Mouse (Mus musculus): ENCODE results near the gene Csad. TPM values are rescaled to one million over a fixed set of nuclear protein-coding genes. Genes with fewer than 3 reads are reported as not detected.
"Not testable (repeated sequence)": the region's sequence is repeated elsewhere in the genome, so short reads cannot be mapped to it uniquely, and the experiment has no call there.

Gene Csad
- polyA plus RNA-seq, 1 experiment from 2014 or later, result 112 TPM

- Histone ChIP-seq H3K9ac (no peak overlapping the region), H3K27me3 (no peaks in the 10 kb centered on the region), H3K36me3 (peaks cover 29% of the 10 kb centered on the region), H3K4me1 (peaks cover 18% of the 10 kb centered on the region), H3K4me3 (replicated peaks) (no peak overlapping the region), H3K27ac (no peak overlapping the region), H3K4me2 (no peak overlapping the region), H3K9me3 (replicated peaks) (no peaks in the 10 kb centered on the region)
- WGBS, result 88% methylated on average over 3 of the region's 3 CpGs
- ATAC-seq (replicated peaks; ENCODE audit: low FRiP score), result no peak
Measured at GRCm38 (mm10) chr15:102173581-102173980, 30.9 kb downstream of the Csad start.

DNA sequence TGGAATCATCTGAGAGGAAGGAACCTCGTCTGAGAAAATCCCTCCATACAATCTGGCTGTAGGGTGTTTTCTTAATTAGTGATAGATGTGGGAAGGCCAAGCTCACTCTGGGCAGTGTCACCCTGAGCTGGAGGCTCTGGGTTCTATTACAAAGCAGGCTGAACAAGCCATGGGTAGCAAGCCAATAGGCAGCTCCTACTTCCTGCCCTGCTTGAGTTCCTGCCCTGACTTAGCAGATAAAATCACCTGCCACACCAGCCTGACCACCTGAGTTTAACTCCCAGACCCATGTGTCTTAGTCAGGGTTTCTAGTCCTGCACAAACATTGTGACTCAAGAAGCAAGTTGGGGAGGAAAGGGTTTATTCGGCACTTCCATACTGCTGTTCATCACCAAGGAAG lies 35.5 kb downstream of the Csad start:
- Histone ChIP-seq H3K27me3 (no peaks in the 10 kb centered on the region), H3K9me3 (replicated peaks) (no peaks in the 10 kb centered on the region), H3K4me2 (no peak overlapping the region), H3K4me1 (peaks cover 40% of the 10 kb centered on the region), H3K27ac (peak overlapping the region; percentile 68; the same call in 1 of the 2 replicates), H3K9ac (no peak overlapping the region), H3K36me3 (no peaks in the 10 kb centered on the region), H3K4me3 (replicated peaks) (no peak overlapping the region)
- WGBS, result 29% methylated on average over 2 of the region's 2 CpGs
- peak; percentile 53; the same call in 1 of the 2 replicates for ATAC-seq (replicated peaks; ENCODE audit: low FRiP score)

DNA sequence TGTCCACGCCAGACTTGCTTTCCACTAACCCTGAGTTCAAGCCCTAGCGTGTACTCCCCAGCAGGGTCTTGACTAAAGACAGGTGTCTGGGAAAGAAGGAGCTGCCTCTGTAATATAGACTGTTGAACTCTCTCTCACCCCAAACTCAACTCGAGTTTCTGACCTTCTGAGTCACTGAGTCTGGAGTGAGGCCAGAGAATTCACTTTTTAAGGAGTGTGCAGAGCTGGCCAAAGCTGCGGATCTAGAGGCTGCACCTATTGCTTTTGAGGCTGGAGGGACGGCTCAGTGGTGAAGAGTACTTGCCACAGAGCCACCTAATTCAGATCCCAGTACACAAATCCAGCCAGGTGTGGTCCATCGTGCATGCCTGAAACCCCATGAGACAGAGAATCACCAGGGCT lies 36.9 kb downstream of the Csad start:
- H3K4me1 ChIP-seq, result peaks cover 40% of the 10 kb centered on the region
- no peak overlapping the region for H3K9ac ChIP-seq
- H3K4me2 ChIP-seq, result no peak overlapping the region
- ATAC-seq (replicated peaks; ENCODE audit: low FRiP score), result peak; percentile 89
- 19% methylated on average over 6 of the region's 6 CpGs for WGBS
- no peak overlapping the region for H3K4me3 ChIP-seq (replicated peaks)
- H3K27ac ChIP-seq, result peak overlapping the region; percentile 68
- no peaks in the 10 kb centered on the region for H3K36me3 ChIP-seq
- H3K9me3 ChIP-seq (replicated peaks), result no peaks in the 10 kb centered on the region
- H3K27me3 ChIP-seq, result no peaks in the 10 kb centered on the region

DNA sequence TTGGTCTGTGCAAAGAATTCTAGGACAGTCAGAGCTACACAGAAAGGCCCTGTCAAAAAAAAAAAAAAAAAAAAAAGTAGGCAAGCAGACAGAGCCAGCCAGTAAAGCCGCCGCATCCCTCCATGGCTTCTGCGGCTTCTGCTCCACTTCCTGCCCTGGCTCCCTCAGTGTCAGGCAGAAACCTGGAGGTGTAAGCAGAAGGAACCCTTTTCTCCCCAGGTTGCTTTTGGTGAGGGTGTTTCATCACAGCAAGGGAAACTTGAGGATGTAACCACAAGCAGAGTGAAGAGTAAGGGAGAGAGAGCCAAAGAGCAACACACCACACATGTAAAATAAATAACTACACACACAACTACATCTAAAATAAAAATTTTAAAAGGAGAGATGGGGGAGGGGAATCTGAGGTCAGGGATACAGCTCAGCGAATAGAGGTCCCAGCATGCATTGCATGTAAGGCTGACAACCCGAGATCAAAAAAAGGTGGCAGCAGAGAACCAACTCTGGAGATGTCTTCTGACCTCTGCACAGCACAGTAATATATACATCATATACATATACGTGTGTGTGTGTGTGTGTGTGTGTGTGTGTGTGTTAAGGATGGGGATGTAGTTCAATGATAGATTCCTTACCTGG lies 38.9 kb downstream of the Csad start:
- H3K36me3 ChIP-seq, result no peaks in the 10 kb centered on the region
- no peak for ATAC-seq (replicated peaks; ENCODE audit: low FRiP score)
- 35% methylated on average over 6 of the region's 6 CpGs for WGBS
- H3K4me3 ChIP-seq (replicated peaks), result no peak overlapping the region
- H3K9ac ChIP-seq, result no peak overlapping the region
- peaks cover 40% of the 10 kb centered on the region for H3K4me1 ChIP-seq
- H3K27me3 ChIP-seq, result no peaks in the 10 kb centered on the region
- no peak overlapping the region for H3K27ac ChIP-seq
- H3K4me2 ChIP-seq, result no peak overlapping the region
- H3K9me3 ChIP-seq (replicated peaks), result no peaks in the 10 kb centered on the region

DNA sequence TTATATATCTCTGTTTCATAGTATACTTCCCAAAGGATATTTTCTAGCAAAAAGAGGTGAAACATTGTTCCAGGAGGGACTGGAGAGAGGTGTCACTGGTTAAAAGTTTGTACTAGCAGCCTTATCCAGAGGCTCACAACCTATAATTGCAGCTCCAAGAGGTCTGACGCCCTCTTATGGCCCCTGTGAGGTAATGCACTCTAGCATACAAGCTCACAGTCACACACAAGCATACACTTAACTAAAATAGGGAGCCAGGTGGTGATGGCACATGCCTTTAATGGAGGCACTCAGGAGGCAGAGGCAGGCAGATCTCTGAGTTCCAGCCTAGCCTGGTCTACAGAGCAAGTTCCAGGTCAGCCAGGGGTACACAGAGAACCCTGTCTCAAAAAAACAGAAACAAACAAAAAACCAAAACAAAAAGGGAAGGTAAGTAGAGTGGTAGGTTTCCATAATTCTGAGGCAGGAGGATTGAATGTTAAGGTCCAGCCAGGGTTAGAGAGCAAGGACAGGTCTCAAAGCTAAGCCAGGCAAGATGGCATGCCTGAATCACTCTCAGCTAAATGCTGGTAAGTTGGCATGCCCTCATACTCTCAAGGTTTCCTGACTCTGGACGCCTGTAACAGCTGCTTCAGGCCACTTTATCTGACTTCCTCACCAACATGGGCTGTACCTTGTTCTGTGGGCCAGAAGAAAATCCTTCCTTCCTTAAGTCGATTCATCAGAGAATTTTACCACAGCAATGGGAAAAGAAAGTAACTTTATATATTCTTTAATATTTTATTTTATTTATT lies 40.4 kb downstream of the Csad start:
- Histone ChIP-seq H3K36me3 (no peaks in the 10 kb centered on the region), H3K9ac (no peak overlapping the region), H3K4me3 (replicated peaks) (no peak overlapping the region), H3K4me2 (no peak overlapping the region), H3K4me1 (peaks cover 32% of the 10 kb centered on the region), H3K27ac (no peak overlapping the region), H3K27me3 (no peaks in the 10 kb centered on the region), H3K9me3 (replicated peaks) (no peaks in the 10 kb centered on the region)
- no peak for ATAC-seq (replicated peaks; ENCODE audit: low FRiP score)
- WGBS, result 56% methylated on average over 3 of the region's 3 CpGs

- Histone ChIP-seq H3K4me3 (replicated peaks) (no peak overlapping the region), H3K9me3 (replicated peaks) (no peaks in the 10 kb centered on the region), H3K36me3 (no peaks in the 10 kb centered on the region), H3K4me2 (no peak overlapping the region), H3K4me1 (peaks cover 14% of the 10 kb centered on the region), H3K27me3 (no peaks in the 10 kb centered on the region), H3K9ac (no peak overlapping the region), H3K27ac (no peak overlapping the region)
- 63% methylated on average over 27 of the region's 27 CpGs for WGBS
- no peak for ATAC-seq (replicated peaks; ENCODE audit: low FRiP score)
Measured at GRCm38 (mm10) chr15:102160415-102161060, 44.0 kb downstream of the Csad start.

- no peak for ATAC-seq (replicated peaks; ENCODE audit: low FRiP score)
- no peak overlapping the region for H3K9ac ChIP-seq
- H3K4me2 ChIP-seq, result no peak overlapping the region
- H3K27ac ChIP-seq, result no peak overlapping the region
- no peaks in the 10 kb centered on the region for H3K27me3 ChIP-seq
- WGBS, result 43% methylated on average over 20 of the region's 20 CpGs
- H3K36me3 ChIP-seq, result no peaks in the 10 kb centered on the region
- no peak overlapping the region for H3K4me3 ChIP-seq (replicated peaks)
- no peaks in the 10 kb centered on the region for H3K9me3 ChIP-seq (replicated peaks)
- H3K4me1 ChIP-seq, result peaks cover 15% of the 10 kb centered on the region
Measured at GRCm38 (mm10) chr15:102156836-102157235, 47.7 kb downstream of the Csad start.

DNA sequence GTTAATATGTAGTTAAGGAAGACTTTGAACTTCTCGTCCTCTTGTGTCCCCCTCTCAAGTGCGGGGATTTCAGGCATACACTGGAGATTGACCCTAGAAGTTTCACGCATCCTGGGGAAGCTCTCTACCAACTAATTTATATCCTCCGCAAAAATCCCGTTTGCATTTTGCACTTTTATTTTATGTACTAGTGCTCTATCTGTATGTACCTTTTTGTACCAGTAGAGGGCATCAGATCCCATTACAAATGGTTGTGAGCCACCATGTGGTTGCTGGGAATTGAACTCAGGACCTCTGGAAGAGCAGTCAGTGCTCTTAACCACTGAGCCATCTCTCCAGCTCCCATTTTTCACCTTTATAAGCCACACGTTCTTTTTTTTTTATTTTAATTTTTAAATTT lies 49.5 kb downstream of the Csad start:
- H3K27me3 ChIP-seq; H3K9me3 ChIP-seq (replicated peaks); H3K4me3 ChIP-seq (replicated peaks); ATAC-seq (replicated peaks; ENCODE audit: low FRiP score); H3K4me2 ChIP-seq; H3K27ac ChIP-seq; H3K9ac ChIP-seq; H3K36me3 ChIP-seq: not testable (repeated sequence)
- 85% methylated on average over 6 of the region's 6 CpGs for WGBS
- H3K4me1 ChIP-seq, result peaks cover 24% of the 10 kb centered on the region

- H3K27me3 ChIP-seq, result no peaks in the 10 kb centered on the region
- no peak overlapping the region for H3K9ac ChIP-seq
- H3K27ac ChIP-seq, result no peak overlapping the region
- 28% methylated on average over 4 of the region's 4 CpGs for WGBS
- H3K9me3 ChIP-seq (replicated peaks), result no peaks in the 10 kb centered on the region
- no peak overlapping the region for H3K4me3 ChIP-seq (replicated peaks)
- H3K36me3 ChIP-seq, result no peaks in the 10 kb centered on the region
- peaks cover 35% of the 10 kb centered on the region for H3K4me1 ChIP-seq
- ATAC-seq (replicated peaks; ENCODE audit: low FRiP score), result no peak
- H3K4me2 ChIP-seq, result no peak overlapping the region
Measured at GRCm38 (mm10) chr15:102152646-102153045, 51.9 kb downstream of the Csad start.

- Histone ChIP-seq H3K9me3 (replicated peaks) (no peaks in the 10 kb centered on the region), H3K27me3 (peaks cover 7% of the 10 kb centered on the region), H3K4me3 (replicated peaks) (no peak within 1 kb of the TSS), H3K4me1 (peaks cover 35% of the 10 kb centered on the region), H3K36me3 (no peaks in the 10 kb centered on the region), H3K4me2 (peak within 1 kb of the TSS; percentile 20; the same call in 1 of the 2 replicates), H3K9ac (0 out of 2 replicates have a peak within 1 kb of the TSS, but pooled peaks have one; percentile 12), H3K27ac (peak within 1 kb of the TSS; percentile 56; the same call in 1 of the 2 replicates)
- WGBS, result 39% methylated on average over 20 of the region's 20 CpGs
- peak; percentile 65 for ATAC-seq (replicated peaks; ENCODE audit: low FRiP score)
Measured at GRCm38 (mm10) chr15:102150301-102151135, 54.0 kb downstream of the Csad start, which contains the start of gene Soat2. Gene Soat2, plus strand, starts transcription at chr15:102150526.

GRCm38 (mm10) chr15:102149561-102149960 lies 55.0 kb downstream of the Csad start:
- Histone ChIP-seq H3K9ac (no peak overlapping the region), H3K27ac (0 out of 2 replicates have a peak overlapping the region, but pooled peaks have one; percentile 23), H3K9me3 (replicated peaks) (no peaks in the 10 kb centered on the region), H3K4me2 (no peak overlapping the region), H3K4me3 (replicated peaks) (no peak overlapping the region), H3K27me3 (peaks cover 16% of the 10 kb centered on the region), H3K36me3 (no peaks in the 10 kb centered on the region), H3K4me1 (peaks cover 45% of the 10 kb centered on the region)
- no peak for ATAC-seq (replicated peaks; ENCODE audit: low FRiP score)
- WGBS, result 67% methylated on average over 4 of the region's 4 CpGs

Data from kidney, embryonic 15.5 days (tissue).